In the genomic region with DNA sequence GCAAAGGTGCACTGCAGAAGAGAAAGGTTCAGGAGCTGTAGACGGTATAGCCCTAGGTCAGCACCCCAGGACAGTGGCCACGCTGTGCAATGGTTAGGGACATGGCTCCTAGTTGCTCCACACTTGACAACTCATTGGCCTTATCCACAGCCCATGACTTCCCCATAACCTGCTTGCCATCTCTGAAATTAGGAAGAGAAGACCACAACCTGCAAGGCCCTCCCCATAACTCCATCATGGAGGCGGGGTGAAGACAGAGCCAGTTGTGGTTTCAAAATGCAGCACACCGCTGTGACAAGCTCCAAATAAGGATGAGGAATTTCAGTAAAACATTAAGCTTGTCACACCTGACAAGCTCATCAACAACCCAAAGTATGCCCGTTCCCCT, we compare ENCODE assay signal across 12 mouse cellular contexts.
"Had no signal": no experiment of that assay in that cellular context is flagged by ENCODE, and none has a peak within 500 bp of the region (broad histone marks: within the 10 kb centered on the region; RNA-seq: fewer than 3 reads in every experiment).

No protein-coding gene starts in this region.

- H3K27me3 ChIP-seq: neural tube, embryonic 15.5 days had no signal

- H3K4me2 ChIP-seq: lung, embryonic 14.5 days; neural tube, embryonic 15.5 days had no signal

- H3K36me3 ChIP-seq: midbrain, embryonic 10.5 days; neural tube, embryonic 15.5 days had no signal

- H3K9me3 ChIP-seq: midbrain, embryonic 10.5 days; neural tube, embryonic 15.5 days had no signal

- ATAC-seq: intestine, postnatal 0 days had no signal

- DNase-seq: kidney, adult 9 months; kidney, postnatal 10 days; left cerebral cortex, postnatal 4 days; lung, embryonic 14.5 days; midbrain, embryonic 14.5 days; thymus, postnatal 4 days had no signal

- H3K9ac ChIP-seq: liver, embryonic 14.5 days; lung, embryonic 14.5 days; neural tube, embryonic 15.5 days had no signal

- H3K4me3 ChIP-seq: midbrain, embryonic 10.5 days; myocyte; neural tube, embryonic 15.5 days had no signal

- H3K4me1 ChIP-seq: midbrain, embryonic 10.5 days; neural tube, embryonic 15.5 days had no signal

- H3K27ac ChIP-seq: liver, embryonic 14.5 days; midbrain, embryonic 10.5 days; neural tube, embryonic 15.5 days; stomach, postnatal 0 days had no signal
